Mouse (Mus musculus) induced T-regulatory cell, adult 2 months (primary cell): Measurements from ENCODE around the gene Etl4.
"Not testable (repeated sequence)": the region's sequence is repeated elsewhere in the genome, so short reads cannot be mapped to it uniquely, and the experiment has no call there.

ENCODE experiments used
- DNase-seq: peaks from one replicate; pipeline ENCODE4 v3.0.0-alpha.2; 2012; ENCODE audit warnings: low read depth

Etl4 gene

GRCm38 (mm10) chr2:20654058-20654457 is 744.5 kb downstream of the Etl4 start:
- DNase-seq: no peak

GRCm38 (mm10) chr2:20654598-20655340 is 745.2 kb downstream of the Etl4 start:
- no peak for DNase-seq

DNA sequence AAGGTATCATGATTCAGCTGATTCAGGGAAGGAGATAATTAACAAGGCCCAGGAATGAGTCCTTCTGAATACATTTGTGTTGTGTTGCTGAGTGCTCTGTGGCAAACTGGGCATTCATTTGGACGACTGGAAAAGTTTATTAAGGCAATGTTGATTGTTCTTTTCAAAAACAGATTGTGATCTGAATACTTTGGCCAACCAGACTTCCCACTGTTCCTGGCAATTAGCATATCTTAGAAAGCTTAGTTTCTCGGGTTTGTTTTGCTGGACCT is 745.7 kb downstream of the Etl4 start:
- no peak for DNase-seq

DNA sequence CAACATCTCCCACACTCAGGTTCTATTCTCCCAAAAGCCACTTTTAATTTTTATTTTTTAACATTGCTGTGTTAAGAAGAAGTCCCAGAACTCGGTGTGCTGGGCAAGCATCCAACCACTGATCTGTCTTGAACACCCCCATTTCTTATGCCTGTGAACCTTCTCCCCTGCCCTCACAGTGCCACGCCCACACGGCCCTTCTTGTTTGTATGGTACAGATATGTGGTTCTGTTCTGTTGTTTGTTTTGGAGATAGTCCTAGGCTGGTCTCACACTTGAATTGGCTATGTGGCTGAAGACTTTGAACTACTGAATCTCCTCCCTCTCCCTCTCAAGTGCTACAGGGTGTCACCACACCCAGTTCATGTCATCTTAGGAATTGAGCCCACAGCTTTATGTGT is 748.3 kb downstream of the Etl4 start:
- DNase-seq: no peak

GRCm38 (mm10) chr2:20661841-20662240 is 752.3 kb downstream of the Etl4 start:
- no peak for DNase-seq

DNA sequence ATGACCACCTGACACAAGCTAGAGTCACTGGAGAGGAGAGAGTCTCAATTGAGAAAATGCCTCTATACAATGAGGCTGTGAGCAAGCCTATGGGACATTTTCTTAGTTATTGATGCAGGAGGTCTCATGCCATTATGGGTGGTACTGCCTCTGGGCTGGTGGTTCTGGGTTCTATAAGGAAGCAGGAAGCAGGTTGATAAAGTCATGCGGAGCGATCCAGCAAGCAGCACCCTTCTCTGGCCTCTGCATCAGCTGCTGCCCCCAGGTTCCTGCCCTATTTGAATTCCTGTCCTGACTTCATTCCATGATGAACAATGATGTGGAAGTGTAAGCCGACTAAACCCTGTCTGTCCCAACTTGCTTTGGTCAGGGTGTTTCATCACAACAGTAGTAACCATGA is 753.1 kb downstream of the Etl4 start:
- no peak for DNase-seq

DNA sequence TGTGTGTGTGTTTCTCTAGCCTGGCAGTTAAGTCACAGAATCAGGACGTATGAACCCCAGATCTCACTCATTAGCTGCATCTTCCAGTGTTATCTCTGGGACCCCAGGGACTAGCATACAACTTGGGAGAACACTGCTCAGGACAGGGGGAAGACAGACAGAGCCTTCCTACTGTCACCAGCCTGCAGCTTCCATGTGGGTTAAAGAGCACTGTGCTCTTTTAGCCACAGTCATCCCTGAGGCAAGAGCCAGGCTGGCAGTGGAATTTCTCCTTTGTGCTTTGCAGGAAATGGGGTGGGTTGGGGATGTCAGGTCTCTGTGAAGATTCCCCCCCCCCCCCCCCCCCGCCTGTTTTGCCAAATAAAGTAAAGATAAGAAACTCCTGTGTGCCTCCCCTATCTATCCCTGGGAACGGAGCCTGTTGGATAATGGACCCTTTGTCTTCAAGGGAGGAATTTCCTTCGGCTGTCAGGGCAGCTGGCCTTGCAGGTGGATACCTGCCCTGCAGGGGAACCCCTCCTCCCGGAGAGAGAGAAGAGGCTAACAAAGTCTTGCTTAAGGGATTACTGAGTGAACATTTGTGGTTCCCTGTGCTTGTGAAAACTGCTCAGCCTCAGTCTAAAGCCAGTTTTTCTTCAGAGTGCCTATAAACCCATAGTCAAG is 755.9 kb downstream of the Etl4 start:
- DNase-seq: no peak

- peak; percentile 1 for DNase-seq
These were observed 756.5 kb downstream of the Etl4 start for GRCm38 (mm10) chr2:20666051-20666478.

DNA sequence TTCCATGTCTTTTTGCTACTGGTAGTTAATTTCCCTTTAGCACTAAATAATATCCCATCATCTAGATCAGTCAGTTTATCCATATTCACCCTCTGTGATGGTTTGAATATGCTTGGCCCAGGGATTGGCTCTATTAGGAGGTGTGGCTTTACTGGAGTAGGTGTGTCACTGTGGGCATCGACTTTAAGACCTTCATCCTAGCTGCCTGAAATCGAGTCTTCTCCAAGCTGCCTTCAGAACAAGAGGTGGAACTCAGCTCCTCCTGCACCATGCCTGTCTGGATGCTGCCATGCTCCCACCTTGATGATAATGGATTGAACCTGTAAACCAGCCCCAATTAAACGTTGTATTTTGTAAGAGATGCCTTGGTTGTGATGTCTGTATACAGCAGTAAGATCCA is 758.3 kb downstream of the Etl4 start:
- DNase-seq: no peak

GRCm38 (mm10) chr2:20668276-20669030 is 758.9 kb downstream of the Etl4 start:
- DNase-seq: not testable (repeated sequence)

GRCm38 (mm10) chr2:20669367-20669766 is 759.8 kb downstream of the Etl4 start:
- no peak for DNase-seq

GRCm38 (mm10) chr2:20671546-20672255 is 762.1 kb downstream of the Etl4 start:
- DNase-seq: no peak

DNA sequence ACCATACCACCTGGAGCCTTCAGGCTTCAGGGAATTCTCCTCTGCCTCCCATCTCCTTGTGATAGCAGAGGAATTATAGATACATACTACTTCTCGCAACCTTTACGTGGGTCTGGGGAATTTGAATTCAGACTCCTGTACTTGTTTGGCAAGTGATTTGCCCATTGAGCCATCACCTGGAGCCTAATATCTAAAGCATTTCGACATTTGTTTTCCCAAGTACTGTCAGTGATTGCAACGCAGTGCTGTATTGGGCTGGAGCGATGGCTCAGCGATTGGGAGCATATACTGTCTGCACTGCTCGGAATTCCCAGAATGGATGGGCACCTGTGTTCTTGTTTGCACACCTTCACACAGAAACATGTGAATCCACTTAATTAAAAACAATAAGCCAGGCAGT is 762.7 kb downstream of the Etl4 start:
- DNase-seq: no peak

- DNase-seq: peak; percentile 29
These were observed 763.4 kb downstream of the Etl4 start for GRCm38 (mm10) chr2:20672803-20673603.

DNA sequence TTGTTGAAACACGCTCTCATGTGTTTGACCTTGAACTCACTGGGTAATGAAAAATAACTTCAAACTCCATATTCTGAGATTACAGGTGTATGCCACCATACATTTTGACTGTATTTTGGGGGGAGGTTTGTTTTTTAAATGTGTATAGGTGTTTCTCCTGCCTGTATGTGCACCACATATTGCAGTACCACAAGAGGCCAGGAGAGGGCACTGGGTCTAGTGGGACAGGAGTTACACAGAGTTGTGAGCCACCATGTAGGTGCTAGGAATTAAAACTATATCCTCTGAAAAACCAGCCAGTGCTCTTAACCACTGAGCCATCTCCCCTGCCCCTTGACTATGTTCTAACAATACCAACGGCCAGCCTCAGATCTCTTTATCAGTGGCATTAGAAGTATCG is 766.8 kb downstream of the Etl4 start:
- peak; percentile 2 for DNase-seq

- no peak for DNase-seq
These were observed 769.2 kb downstream of the Etl4 start for GRCm38 (mm10) chr2:20678793-20679192.

- DNase-seq: not testable (repeated sequence)
These were observed 772.6 kb downstream of the Etl4 start for GRCm38 (mm10) chr2:20682203-20682602.

GRCm38 (mm10) chr2:20689389-20689788 is 779.8 kb downstream of the Etl4 start:
- DNase-seq: no peak

DNA sequence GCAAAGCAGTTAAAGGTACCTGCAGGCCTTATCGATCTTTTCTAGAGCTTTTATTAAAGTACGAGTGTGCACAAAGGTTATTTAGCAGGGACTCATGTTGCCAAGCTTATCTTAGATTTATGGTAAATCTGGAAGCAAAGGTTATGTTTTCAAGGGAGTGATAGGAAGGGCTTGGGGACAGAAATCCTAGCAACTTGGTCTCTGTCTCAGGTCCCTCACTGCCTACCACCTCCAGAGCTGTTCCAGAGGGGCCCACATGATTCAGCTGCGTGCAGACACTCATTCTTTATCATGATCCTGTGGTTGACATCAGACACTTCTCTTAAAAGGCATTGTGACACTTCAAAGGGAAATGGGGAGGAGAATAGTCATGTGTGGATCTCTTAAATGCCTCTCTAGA is 783.3 kb downstream of the Etl4 start:
- no peak for DNase-seq

GRCm38 (mm10) chr2:20693772-20694171 is 784.2 kb downstream of the Etl4 start:
- DNase-seq: no peak

- no peak for DNase-seq
These were observed 788.1 kb downstream of the Etl4 start for GRCm38 (mm10) chr2:20697719-20698118.

- DNase-seq: no peak
These were observed 795.5 kb downstream of the Etl4 start for GRCm38 (mm10) chr2:20705110-20705509.
